Mouse (Mus musculus): ENCODE results near the gene Brca2.

The Brca2 gene

DNA sequence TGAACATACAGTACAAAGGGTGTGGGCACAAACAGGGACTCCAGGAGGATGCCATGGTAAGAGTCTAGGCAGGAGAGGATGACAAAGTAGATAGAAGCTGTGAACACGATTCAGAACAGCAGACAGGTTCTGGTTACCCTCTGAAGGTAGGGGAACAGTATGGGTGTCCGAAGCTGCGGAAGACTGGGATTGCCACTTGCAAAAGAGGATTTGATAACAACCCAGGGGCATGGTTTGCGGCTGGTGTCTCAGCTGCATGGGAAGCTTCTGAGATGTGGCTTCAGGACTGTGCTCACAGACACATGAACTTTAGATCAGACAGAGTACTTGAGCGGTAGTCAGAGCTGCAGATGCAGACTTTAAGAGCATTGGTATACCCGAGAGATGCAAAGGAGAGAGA, 42.0 kb downstream of the Brca2 start:
- no peak for DNase-seq (ENCODE audit: low read depth, low spot score)

DNA sequence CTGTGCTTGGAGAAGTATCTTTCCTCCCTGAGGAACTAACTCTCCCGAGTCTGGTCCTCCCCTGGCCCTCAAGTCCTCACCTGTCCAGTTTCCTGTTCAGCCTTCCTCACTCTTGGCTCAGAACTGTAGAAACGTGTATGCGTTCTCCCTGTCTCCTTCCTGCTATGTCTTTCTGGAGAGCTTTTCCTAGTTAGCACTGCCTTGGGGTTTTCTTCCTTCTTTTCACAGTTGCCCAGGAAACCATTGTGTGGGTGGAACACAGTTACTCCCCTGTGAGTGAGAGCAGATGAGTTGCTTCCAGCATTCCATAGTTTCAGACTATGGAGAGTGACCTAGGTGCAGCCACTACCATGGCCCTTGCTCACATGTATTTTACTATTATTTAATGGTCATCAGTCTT, 43.8 kb downstream of the Brca2 start:
- no peak for DNase-seq (ENCODE audit: low read depth, low spot score)

DNA sequence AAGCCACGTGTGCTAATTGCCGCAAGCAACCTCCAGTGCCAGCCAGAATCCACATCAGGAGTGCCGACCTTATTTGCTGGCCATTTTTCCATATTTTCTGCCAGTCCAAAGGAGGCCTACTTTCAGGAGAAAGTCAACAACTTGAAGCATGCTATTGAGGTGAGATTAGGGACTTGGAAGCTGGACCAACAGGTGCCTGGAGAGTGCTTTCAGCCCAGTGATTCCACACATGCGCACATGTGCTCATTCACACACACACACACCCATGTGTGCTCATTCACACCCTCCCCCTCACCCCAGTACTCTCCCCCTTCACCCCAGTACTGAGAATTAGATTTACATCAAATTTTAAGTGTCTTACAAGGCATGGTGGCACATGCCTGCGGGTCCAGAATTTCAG, 44.5 kb downstream of the Brca2 start:
- DNase-seq (ENCODE audit: low read depth, low spot score) = no peak

DNA sequence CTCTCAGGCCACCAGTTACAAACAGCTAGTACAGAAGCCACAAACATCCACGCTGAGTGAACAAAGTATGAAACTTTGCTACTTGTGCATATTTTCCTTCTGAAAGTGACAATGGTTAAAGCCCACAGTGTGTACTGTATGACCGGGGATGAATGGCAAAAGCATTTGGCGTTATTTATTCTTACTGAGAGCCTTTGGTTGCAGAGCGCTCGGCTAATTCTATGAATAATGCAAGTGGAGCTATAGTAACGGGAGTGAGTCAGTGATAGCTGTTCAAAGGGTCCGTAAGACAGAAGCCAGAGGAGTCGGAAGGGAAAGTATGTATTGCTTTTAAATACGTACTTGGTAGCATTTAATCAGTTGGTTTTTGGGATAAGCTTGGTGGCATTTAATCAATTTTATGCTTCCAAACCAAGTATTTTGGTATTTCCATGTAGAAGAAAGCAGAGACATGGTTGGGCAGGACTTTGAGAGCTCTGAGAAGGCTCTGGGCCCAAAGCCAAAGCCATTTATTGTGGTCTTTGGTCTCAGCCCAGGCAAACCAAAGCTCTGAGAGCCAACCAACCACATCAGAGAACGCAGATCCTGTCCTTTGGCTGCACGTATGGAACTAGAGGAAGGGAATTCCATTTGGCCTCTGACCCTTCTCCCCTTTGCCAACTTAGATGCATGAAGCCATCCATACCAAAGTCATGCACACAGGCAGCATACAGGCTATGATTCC, 48.2 kb downstream of the Brca2 start:
- no peak for DNase-seq (ENCODE audit: low read depth, low spot score)

DNA sequence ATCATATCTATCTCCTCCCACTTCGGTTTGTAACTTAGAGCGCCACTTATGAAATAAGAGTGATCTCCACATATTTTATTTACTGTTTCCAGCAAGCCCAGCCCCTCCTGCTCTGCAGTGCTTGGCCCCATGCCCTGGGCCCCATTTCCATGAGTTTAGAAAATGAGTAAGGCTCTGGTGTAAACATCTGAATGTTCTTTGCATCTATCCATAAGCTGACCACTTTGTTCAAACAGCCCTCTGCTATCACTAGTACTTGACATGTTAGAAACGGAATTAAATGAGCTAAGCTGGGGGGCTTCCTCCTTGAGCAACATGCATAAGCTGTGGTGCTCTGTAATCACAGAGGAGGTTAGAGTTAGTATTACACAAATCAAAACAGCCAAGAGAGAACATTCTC, 52.0 kb downstream of the Brca2 start:
- DNase-seq (ENCODE audit: low read depth, low spot score) = no peak

DNA sequence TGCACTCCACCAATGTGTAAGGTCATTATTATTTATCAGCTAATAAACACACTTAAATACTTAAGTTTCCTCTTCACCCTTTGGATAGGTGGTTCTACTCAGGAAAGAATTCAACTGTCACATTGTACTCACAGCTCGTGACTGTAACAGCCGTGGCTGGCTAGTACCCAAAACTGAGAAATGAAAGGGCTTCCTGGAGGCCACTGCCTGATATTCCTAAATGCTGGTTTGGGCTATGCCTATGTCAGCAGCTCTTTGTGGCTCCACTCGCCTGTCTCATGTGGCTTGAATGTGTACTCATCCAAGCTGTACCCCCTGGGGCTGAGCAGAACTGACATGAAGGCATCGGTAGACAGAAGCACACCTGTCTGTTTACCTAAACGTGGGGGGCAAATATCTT, 52.5 kb downstream of the Brca2 start:
- no peak for DNase-seq (ENCODE audit: low read depth, low spot score)

DNA sequence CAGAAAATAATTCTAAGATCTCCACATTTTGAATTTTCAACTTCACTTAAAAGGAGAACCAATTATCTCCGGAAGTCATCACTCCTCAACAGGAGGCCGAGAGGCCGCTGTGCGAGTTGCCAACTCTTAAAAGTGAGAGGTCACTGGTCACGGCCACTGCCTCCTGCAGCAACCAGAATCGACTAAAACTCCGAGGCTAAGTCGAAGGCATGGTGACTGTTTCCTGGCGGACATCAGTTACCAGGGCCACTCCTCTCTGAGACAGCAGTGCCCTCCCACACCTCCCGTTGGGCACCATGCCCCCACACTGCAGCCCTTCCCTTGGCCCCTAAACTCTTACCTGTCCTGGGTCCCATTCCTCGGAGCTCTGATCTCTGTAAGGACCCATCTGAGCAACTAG, 54.4 kb downstream of the Brca2 start:
- DNase-seq (ENCODE audit: low read depth, low spot score) = no peak

DNA sequence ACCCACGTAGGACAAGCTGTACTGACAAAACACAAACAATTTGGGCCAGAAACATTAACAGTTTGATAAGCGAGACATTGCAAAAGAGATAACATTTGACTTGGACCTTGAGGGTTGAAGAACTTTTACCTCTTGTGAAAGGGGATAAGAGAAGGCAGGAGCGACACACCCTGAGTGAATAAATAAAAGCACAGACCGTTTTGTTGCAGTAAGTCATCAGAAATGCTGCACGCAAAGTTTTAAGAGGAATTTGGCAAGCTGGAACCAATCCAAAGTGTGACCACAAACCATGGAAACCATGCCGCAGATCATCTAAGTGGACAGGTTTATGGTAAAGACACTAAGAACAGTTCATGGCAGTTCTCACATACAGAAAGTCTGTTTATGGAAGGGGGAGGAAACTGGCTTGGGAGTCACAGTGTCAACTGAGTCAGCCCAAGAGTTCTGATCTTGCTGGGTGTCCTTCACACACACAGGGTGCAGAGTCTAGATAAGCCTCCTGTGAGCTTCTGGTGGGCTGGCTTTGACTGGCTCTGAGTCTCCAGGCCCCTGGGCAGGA, 56.3 kb downstream of the Brca2 start:
- DNase-seq (ENCODE audit: low read depth, low spot score) = peak; percentile 43

DNA sequence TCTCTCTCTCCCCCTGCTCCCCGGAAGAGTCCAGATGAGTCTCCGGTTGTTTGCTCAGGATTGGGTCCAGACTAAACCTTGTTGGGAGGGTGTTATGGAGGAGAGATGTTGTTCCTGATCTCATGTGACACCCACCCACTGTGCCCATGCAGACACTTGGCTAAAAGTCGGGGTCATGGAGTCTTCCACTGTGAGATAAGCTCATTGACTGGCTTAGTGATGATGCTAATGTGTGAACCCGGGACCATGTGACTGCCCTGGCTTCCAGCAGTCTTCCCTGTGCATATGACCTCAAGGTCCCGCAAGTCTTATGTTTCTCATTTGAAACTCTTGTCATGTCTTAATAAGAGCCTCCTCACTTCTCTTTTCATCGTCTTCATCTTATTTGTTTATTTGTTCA, 58.8 kb downstream of the Brca2 start:
- no peak for DNase-seq (ENCODE audit: low read depth, low spot score)

DNA sequence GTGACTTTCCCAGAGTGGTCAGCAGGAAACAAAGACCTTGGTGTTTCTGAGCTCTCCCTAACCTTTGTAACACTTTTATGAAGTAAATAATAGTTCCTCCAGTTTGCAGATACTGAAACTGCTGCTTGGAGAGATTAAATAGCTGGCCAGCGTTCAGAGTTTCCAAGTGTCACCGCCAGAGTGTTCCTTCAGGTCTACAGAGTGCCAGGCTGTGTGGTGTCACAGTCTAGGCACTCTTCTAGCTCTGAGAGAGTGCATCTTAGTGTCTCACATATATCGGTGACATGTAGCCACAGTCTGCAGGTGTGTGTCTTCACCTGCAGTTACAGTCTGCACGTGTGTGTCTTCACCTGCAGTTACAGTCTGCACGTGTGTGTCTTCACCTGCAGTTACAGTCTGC, 60.8 kb downstream of the Brca2 start:
- no peak for DNase-seq (ENCODE audit: low read depth, low spot score)

DNA sequence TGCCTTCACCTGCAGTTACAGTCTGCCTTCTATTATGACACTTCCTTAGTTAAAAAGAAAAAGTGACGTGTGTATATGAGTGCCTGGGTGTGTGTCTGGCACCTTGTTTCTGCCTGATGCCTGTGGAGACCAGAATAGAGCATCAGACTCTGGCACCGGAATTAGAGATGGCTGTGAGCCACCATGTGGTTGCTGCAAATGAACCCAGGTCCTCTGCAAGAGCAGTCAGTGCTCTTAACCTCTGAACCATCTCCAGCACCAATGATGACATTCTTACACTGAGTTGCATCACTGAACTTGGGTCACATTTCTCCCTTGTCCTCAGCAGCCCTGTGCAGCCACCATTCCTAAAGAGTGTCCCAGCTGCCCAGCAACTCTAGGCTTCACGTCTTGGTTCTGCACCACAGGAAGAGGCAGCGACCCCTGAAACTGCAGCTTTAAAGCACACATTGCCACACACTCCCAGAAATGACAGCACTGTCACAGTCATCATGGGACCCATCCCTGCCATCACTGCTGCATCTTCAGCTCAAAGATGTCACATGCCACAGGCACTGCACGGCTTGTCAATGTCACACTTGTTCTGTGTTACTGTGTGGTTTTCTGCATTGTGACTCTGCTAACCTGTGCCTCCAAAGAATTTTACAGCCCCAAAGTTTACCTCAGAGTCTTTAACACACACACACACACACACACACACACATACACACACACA, 61.3 kb downstream of the Brca2 start:
- no peak for DNase-seq (ENCODE audit: low read depth, low spot score)

DNA sequence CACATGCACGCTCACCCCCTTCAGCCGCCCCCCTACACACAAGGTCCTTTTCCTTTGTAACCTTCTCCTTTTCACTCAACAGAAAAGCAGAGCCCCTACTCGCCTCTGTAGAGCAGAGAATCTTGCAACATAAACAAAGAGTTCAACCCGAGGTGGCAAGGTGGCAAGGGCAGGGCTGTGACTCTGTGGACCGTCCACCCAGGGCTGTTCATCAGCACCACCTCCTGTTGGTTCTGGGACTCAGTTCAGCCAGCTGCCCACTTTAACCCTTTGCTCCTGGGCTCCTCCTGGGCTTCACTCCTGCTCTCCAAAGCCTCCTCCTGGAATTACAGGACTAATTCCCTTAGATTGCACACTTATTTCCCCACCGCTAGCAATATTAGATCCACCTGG, 61.9 kb downstream of the Brca2 start:
- no peak for DNase-seq (ENCODE audit: low read depth, low spot score)

DNA sequence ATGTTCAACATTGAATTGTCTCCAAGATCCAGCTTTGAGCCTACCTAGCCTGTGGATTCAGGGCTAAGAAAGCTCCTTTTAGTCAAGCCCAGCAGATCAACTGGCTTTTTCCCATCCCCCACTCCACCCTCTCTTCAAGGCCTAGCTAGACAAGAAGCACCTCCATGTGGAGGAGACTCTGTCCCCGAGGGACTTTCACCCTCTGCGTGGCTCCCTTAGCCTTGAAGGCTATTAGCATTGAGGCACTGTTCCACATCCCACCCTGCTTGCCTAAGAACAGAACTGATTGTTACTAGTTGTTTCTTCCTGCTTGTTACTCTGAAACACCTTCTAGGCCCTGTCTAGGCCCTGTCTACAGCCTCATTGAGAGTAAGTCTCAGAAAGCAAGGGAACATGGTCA, 67.5 kb downstream of the Brca2 start:
- DNase-seq (ENCODE audit: low read depth, low spot score) = no peak

DNA sequence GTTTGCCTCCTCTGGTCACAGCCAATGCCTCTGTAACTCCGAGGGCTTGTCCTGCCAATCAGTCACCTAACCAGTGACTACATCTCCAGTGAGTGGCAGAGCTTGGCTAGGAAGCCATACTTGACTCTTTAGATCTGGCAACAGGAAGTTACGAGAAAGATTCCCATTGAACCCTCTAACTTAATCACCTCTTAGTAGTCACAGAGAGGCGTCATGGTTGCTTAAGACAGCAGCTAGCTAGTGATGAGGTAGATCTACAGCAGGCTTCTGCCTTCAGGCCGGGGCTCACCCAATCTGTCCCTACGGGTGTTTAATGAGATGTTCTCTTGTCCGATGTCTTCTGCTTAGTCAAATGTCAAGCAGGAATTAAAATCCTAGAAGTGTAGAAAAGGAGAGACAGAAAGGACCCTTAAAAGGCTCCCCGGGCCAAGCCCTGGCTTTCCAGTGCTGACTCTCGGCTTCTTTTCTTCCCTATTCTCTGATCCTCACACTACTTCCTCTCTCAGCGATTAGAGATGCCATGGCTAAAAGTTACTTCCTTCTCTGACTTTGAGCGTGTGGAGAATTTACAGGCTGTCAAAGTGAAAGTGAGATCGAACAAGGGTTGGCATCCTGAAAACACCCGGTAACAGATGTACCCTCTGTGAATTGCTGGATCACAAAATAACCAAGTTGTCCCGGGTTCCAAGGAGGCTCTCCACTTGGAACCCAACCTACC, 69.9 kb downstream of the Brca2 start:
- DNase-seq (ENCODE audit: low read depth, low spot score) = no peak

DNA sequence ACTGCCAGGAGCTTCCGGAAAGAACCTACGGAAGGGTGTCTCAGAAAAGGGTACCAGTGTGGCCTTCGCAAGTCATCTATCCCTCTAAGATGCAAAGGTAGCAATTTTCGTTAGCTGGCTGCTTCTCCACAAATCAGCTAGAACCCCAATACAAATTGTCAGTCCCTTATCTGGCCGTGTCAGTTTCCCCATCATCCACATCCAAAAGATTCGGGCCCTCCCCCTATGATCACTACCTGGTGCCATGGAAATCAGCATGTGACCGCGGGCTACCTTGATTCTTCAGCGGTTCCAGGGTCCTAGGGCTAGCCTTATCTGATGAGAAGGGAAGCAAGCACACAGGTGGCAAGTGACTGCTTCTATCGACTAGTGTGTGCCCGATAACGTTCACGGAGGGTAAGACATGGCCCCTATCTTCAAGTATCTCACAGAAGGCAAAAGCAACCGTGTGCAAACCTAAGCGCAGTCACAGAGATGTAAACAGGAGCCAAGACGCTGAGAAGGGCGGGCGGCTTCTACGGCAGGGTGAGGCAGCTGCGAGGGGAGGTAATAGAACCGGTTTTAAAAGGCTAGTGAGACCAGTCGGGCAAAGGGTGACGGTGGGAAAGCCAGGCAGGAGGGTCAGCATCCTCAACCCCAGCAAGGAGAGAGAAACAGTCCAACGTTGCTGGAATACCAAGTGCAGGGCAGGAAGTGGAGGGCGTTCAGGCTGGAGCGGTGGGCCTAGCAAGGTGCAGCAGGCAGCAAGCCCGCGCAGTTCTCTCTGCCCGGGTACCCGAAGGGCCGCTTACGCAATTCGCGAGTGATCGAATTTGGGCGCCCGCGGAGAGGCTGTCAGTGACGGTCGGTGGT, 70.7 kb downstream of the Brca2 start:
- peak; percentile 38 for DNase-seq (ENCODE audit: low read depth, low spot score)

DNA sequence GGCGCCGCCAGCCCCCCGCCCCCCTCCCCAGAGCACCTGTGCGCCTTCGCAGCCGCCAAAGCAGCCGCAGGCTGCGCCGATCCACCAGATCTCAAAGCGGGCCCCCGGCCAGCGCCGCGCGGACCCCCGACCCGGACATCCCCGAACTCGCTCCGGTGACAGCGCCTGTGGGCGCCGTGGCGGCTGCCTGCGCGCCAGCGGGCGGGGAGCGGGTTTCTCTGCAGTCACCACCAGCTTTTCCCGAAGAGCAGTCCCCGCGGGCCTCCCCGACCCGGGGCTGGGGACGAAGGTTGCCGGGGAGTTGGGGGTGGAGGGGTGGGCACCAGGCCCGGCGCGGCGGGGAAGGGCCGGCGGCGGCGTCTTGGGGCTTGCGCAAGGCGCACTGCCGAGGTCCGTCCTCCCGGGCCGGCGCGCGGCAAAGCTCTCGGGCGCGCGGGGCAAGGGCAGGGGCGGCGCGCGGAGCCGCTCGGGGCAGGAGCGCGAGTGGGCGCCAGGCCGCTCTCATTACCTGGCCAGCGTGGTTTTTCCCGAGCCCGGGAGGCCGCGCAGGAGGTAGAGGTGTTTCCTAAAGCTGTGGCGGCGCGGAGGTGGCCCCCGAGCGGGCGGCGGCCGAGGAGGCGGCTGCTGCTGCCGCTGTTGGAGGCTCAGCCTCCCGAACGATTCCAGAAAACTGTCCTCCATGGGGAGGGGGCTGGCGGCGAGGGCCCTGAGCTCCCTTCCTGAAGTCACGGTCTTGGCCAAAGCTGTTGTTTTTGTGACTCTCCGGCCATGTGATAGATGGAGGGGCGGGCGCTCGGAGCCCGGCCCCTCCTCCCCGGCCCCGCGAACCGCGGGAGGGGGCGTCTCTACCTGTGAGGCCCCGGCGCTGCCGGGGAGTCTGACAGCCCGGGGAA, 71.6 kb downstream of the Brca2 start:
- DNase-seq (ENCODE audit: low read depth, low spot score) = no peak

DNA sequence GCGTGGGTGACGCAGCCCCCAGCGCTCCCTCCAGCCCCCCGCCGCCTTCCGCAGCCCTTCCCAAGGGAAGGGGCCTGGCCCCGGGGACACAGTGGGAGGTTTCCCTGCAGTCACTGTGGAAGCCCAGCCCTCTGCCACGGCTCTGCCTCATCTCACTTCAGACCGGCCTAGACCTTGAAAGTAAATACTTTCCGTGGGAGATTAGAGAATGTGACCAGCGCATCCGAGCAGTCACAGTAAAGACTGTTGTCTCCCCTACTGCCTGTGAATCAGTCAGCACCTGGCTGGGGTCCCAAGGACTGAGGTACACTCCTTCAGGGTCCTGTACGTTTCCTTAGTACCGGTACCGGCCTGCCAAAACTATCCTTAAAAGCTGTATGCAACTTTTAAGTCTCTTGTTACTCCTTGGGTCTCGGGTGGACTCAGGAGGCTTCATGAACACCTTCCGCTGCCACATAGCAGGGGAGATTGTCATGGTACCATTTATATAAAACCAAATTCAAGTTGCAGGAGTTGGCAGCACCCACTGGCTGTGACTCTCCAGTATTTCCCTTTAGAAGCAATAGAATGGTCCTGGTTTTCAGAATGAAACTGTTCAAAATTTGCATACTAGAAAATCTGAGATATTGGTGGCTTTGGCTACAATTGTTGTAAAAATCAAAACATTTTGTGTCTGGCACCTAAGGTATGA, 72.4 kb downstream of the Brca2 start:
- DNase-seq (ENCODE audit: low read depth, low spot score) = no peak

DNA sequence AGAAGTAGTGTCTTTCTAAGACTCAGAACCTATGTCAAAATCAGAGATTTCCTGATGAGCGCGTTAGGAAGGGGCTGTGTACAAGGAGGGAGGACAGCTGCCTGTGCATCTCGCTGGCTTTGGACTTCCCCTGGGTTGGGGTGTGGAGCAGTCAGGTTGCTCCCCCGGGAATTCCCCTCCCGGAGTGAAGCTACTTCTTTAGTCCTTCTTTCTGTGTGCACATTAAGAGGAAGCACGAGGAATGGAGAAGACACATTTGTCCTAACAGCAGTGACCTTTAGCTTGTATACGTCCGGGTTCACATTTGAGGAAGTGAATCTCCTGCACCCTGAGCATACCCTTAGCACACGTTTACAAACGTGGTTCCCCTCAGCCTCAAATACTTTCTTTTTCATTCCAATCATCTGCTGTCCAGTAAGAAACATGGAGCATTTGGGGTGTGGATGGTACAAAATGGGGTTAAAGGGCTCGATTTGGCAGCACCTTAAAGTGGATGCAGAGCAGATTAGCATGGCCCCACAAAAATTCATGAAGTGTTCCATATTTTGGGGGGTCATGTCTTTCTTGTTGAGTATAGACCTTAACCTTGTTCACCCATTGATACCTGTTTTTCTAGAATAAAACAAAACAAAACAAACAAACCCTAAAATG, 73.1 kb downstream of the Brca2 start:
- no peak for DNase-seq (ENCODE audit: low read depth, low spot score)

DNA sequence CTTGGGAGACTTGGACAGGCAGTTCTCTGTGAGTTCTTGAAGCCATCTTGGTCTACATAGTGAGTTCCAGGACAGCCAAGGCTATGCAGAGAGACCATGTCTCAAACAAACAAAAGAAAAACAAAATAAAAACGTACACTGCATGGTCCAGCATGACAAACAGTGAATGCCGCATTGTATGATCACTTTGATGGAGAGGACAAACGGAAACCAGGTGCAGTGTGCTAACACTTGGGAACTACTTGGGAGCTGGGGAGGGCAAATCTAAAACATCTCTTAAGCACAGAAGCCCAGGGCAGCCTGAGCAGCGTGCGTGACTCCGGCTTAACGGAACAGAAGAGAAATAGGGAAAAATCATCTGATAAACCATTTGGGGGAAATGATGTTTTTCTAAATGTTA, 74.7 kb downstream of the Brca2 start, which contains the start of gene N4bp2l1:
Gene N4bp2l1, minus strand, starts transcription at position 101 of the 400 bp plus-strand sequence.
- DNase-seq (ENCODE audit: low read depth, low spot score) = no peak

Data from c-Kit-negative CD71-positive TER-119-positive erythroid progenitor cells, embryonic 14.5 days (primary cell).